Mouse (Mus musculus) kidney, adult 2 months (tissue): ENCODE measurements around the gene Hunk.

ENCODE experiments used
- CTCF ChIP-seq: fragments of 200-500 bp; conservative IDR thresholded peaks from 2 replicates; pipeline ENCODE4 v1.5.1; 2011; ENCODE audit warnings: low read depth, mild to moderate bottlenecking, control low read depth, low read length, moderate library complexity, mixed read lengths; ENCODE audit not compliant: insufficient read depth, insufficient read length
- POLR2A ChIP-seq: fragments of 200-500 bp; IDR thresholded peaks from one replicate; pipeline ENCODE4 v1.6.1; 2011; ENCODE audit warnings: low read depth, low read length, control low read depth

DNA sequence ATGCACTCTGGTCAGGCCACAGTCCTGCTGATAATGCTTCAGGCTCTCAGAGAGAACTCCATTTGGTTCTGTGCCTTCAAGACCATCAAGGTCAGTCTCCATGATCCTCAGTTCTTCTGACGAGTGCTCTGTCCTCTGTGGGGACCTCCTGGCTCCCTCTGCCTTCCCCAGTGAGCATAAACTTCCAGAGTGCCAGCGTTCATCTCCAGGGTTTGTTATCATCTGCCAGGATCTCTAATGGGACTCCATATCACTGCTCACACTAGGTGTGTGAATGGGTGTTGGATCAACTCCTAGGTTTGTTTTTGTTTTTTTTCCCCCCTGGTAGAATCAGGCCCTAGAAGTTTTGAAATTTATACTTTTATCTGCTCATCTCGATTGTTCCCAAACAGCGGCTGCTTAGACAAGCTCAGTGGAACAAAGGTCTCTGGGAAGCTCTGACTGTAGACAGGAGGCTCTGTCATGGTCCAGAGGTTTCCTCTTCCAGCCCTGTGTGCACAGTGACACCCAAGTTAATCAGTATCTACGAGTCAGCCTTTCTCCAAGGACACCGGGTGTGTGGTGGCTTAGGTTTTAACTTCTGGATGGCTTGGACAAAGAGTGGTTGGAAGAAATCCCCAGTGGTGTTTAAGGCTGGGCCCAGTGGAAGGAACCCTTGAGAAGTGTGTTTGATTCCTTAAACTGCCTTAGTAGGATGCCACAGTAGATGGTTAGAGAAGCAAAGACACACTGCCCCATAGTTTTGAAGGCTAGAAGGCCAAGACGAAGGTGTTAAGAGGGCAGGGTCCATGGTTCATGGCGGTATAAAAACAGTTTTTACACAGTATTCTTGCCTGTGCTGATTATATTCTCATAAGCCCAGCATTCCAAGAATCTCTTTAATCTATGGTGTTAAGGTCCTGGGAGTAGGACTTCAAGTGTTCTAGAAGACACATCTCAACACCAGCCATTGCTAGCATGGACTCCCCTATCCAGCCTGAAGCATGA lies 26.6 kb downstream of the Hunk start:
- TF ChIP-seq POLR2A, result no peak
- 0 out of 2 replicates have a peak, but pooled peaks have one; percentile 5 for TF ChIP-seq CTCF
